Mouse (Mus musculus) kidney, postnatal 36 days (tissue): Measurements from ENCODE around the gene Dnah2.

Source experiments
- DNase-seq, 2 experiments: peaks; one replicate each; pipeline ENCODE4 v3.0.0; 2021 to 2022; ENCODE audit warnings: mixed read lengths in 2 of 2

Dnah2 gene

DNA sequence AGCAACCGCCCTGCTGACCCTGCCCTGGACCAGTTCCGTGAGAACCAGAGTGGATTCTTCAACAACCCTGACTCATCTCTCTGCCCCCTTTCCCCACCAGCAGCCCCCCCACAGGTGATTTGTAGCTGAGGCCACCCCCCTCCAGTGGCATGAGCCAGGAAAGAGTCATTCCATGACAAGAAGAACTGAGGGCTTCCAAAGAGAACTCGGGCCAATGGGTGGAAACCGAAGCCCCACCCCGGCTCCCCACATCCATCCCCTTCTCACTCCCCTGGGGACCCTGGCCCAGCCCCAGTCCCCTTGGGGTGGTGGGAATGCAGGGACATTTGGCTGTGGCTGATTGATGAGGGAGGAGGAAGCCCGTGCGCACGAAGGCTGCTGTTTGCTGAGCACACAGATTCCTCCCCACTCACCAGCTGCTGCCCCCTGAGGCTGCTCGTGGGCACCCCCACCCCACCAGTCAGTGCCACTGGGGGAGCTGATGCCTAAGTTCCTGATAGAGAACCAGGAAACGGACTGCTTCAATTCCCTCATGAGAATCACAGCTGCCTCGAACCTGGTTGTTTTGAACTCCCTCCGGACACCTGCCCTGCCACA is at the start of gene Dnah2:
Gene Dnah2 (minus strand): TSS at position 51 of the 597 bp plus-strand sequence.
- DNase-seq: no peak

DNA sequence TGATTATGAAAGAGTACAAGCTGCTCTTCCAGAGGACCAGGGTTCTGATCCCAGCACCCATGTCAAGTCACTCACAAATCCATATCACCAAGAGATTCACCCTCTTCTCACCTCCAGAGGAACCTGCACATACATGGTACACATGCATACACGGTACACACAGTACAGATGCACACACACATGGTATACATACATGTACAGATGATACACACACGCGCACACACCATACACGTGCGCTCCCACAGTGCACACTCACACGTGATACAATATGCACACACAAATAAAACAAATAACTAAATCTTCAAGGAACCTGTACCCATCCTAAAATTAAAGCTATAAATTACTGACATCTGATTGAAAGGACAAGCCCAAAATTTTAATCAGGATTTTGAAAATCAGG is 45.9 kb upstream of the Dnah2 start:
- DNase-seq: no peak

DNA sequence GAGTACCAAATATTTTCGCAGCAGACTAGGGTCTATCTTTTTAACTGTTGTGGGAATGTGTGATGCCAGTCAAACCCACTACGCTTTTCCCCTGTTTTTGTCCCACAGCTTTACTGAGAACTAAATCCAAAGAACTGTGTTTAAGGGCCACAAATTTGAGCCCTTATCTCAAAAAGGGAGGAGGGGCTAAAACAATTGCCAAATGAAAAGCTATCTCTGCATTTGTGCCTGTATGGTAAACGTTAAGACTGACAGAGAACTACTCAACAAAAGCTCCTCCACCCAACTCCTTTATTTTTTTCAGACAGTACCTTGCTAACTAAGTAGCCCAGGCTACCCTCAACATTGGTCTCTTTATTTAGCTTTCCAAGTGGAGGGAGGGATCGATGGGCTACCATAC is 43.9 kb upstream of the Dnah2 start:
- no peak for DNase-seq

- DNase-seq: no peak
Observed at GRCm38 (mm10) chr11:69591899-69592637, 43.2 kb upstream of the Dnah2 start.

DNA sequence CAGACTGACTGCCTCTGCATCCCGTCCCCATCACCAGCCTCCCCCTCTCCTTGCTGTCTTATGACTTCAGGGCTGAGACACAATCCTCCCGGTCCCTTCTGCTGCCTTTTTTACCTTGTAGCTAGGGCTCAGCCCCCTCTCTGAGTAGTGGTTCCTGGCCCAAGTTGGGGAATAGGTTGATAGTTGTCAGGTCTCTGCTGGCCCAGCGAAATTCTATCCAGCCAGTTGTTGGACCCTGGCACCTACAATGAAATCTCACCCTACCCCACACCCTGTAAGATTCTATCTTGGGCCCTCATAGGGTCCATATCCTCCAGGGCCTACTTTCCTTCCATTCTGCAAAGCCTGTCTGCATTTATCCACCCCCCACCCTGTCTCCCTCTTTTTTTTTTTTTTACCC is 42.5 kb upstream of the Dnah2 start:
- no peak for DNase-seq

GRCm38 (mm10) chr11:69590622-69591021 is 41.7 kb upstream of the Dnah2 start:
- no peak for DNase-seq

DNA sequence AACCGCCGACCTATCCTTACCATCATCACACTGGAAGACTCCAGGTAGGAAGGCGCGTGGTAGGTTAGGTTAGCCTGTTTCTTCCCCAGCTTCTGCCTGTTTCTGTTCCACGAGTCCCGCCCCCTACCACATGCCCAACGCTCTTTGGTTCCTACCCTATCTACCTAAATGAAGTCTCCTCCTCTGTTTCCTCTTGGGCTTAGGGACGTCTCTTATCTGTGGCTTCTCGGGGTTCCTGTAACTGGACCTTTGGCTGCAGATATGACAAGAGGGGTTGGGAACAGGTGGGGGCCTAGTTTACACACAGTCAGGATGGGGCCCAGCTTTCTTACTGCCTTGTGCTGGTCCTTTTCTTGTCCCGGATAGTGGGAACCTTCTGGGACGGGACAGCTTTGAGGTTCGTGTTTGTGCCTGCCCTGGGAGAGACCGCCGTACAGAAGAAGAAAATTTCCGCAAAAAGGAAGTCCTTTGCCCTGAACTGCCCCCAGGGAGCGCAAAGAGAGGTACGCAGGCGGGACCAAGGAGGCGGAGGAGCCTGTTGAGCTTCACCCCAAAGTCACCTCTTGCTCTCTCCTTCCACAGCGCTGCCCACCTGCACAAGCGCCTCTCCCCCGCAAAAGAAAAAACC is 40.4 kb upstream of the Dnah2 start:
- no peak for DNase-seq

DNA sequence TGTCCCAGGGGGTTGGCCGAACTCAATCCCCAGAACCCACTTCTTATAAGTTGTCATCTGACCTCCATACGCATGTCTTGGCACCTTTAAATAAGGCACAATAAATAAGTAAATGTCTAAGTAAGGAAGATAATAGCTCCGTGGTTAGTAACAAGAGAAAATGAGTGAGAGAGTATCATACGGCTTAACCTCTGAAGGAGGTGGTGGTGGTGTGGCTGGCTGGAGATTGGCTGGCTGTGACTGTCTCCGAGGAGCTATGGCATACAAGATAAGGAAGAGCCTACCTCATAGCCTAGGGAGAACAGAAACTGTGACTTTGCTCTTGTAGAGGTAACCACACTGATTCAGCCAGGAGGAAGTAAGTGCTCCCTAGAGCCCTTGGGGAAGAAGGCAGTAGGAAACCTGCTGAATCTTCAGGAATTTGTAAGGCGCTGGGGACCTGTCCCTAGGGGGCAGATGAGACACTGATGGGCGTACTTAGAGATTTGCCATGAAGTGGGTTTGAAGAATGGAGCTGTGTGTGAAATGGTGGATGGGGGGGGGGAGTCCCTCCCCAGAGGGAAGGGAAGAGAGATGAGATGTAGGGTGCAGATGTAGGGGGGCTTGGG is 36.9 kb upstream of the Dnah2 start:
- DNase-seq: no peak

- DNase-seq: no peak
Observed at GRCm38 (mm10) chr11:69584937-69585336, 36.0 kb upstream of the Dnah2 start.

DNA sequence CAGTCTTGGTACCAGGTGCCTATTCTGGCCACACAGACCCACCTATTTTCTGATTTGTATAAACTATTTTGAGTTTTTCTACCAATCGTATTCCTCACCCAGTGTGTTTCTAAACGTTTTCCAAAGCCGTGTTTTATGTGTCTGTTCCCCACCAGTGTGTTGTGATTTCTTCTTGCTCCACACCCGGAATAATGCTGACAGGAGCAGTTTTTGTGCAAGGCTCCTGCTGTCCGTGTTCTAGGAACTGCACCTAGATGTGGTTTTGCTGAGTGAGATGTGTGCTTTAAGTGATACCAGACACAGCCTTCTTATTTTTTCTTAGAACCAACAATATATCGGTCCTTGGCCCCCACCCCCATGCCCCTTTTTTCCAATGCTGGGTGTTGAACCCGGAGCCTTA is 35.1 kb upstream of the Dnah2 start:
- DNase-seq: no peak

- no peak for DNase-seq
Observed at GRCm38 (mm10) chr11:69582230-69582805, 33.4 kb upstream of the Dnah2 start.

- DNase-seq: peak in 1 of 2 experiments; percentile 10
Observed at GRCm38 (mm10) chr11:69581814-69582213, 32.9 kb upstream of the Dnah2 start.

GRCm38 (mm10) chr11:69581147-69581688 is 32.3 kb upstream of the Dnah2 start:
- peak; percentile 95 to 96 for DNase-seq

GRCm38 (mm10) chr11:69580572-69581146 is 31.7 kb upstream of the Dnah2 start:
- no peak for DNase-seq

GRCm38 (mm10) chr11:69580091-69580514 is 31.2 kb upstream of the Dnah2 start, which contains the start of the genes Wrap53 and Trp53:
Wrap53 (minus strand) TSS chr11:69580255.
Trp53 (plus strand) TSS chr11:69580359.
- peak; percentile 93 to 97 for DNase-seq

GRCm38 (mm10) chr11:69579128-69580017 is 30.5 kb upstream of the Dnah2 start:
- peak; percentile 96 to 98 for DNase-seq

DNA sequence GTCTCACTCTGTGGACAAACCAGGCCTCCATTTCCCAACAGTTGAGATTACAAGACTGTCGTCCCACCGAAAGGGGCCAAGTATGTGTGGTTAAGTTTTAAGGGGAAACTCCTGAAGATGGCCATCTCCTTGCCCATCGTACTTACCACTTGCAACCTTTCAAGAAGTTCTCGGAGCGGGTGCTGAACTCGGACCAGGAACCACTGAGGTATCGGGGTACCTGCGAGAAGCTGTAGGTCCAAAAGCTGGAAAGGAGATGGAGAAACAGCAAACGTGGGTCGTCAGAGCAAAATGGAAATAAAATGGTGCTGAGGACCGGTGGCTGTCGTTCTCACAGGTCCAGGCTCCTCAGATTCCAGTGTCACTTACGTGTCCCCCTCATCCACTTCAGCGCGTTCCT is 29.4 kb upstream of the Dnah2 start:
- DNase-seq: no peak

DNA sequence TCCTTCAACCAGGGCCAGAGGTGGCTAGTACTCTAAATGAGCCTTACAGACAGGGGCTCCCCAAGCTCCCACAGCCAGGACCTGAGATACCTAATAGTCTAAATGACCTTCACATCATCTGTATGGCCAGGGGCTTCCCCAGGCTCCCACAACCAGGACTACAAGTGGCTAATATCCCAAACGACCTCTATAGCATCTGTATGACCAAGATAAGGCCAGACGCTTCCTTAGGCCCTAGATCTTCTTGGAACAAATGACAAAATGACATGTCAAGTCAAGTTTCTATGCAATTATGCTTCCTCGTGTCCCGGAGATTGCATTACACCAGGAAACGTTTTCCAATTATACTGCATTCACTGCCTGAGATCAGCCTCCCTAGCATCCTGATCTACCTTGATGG is 27.4 kb upstream of the Dnah2 start:
- DNase-seq: no peak

GRCm38 (mm10) chr11:69575220-69575619 is 26.3 kb upstream of the Dnah2 start:
- peak in 1 of 2 experiments; percentile 12 for DNase-seq

DNA sequence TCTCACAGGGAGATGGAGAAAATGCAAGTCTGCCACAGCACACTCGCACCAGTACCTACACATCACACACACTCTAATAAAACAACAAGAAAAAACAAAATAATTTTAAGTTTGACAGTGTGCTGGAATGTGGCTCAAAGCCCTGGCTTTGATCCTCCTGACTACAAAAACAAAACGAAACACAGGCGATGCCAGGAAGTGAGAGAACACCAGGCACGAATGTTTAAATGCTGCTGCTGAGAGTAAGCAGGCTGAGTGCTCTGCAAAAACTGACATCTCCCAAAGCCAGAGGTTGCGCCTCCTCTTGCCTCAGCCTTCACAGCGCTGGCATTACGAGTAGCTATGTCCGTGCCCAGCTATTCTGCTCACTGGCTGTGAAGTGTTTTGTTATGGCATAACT is 16.2 kb upstream of the Dnah2 start:
- no peak for DNase-seq

- no peak for DNase-seq
Observed at GRCm38 (mm10) chr11:69564391-69564790, 15.5 kb upstream of the Dnah2 start.
